Comparison of ENCODE assay signal across 8 mouse cellular contexts in the genomic region with DNA sequence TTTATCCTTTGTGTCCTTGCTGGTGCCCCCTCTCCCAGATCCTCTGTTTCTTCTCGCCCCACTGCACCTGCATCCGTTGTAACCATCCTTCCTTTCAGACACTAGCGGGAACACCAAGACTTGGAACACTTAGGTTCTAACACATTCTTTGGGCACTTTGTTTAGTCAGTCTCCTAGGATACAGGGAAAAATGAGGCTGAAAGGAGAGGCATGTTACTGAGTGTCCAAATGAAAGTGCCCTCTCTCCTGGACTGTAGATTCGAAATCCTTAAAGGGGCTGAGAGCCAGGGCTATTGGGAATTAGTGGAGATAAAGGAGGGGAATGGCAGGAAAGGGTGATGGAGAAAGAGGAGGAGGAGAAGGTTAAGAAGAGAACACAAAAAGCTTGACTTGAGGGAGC. TPM values are rescaled to one million over a fixed set of nuclear protein-coding genes. Genes with fewer than 3 reads are reported as not detected.
DNase-seq lines count a peak whose midpoint lies in the region; ATAC-seq and TF ChIP-seq lines count a peak whose summit lies in the region.

TSS of gene Usp37 (minus strand) at position 101 of the 400 bp plus-strand sequence.

- no peak for DNase-seq in layer of hippocampus, adult 8-10 months (ENCODE audit: low spot score in 2 of 2)
- no peak for DNase-seq in layer of hippocampus, adult 9-11 months
- peak; percentile 31 for DNase-seq in brain, embryonic 14.5 days (ENCODE audit: low read depth)
- no peak for DNase-seq in hindbrain, embryonic 11.5 days (ENCODE audit: low spot score)
- DNase-seq in urinary bladder, postnatal 10 days (ENCODE audit: low spot score): no peak
- no peak for DNase-seq in urinary bladder, adult 2 months (ENCODE audit: low spot score)
- DNase-seq in spleen, postnatal 14 days (ENCODE audit: low spot score in 2 of 2): no peak

- H3K4me2 ChIP-seq in hindbrain, embryonic 11.5 days (replicated peaks; ENCODE audit: low read depth, low read length): no peak within 1 kb of the TSS

- H3K4me3 ChIP-seq in hindbrain, embryonic 11.5 days (ENCODE audit: low read depth, low read length): no peak within 1 kb of the TSS

- no peak for ATAC-seq in hindbrain, embryonic 11.5 days (ENCODE audit: low FRiP score)
- no peak for ATAC-seq in megakaryocyte, adult 5-6 weeks (ENCODE audit: poor library complexity, severe bottlenecking)

- no peaks in the 10 kb centered on the region for H3K27me3 ChIP-seq in hindbrain, embryonic 11.5 days (ENCODE audit: control insufficient read depth, insufficient read depth, low read length)

- H3K4me1 ChIP-seq in hindbrain, embryonic 11.5 days (replicated peaks; ENCODE audit: control insufficient read depth, insufficient read depth, low read length): peaks cover 2% of the 10 kb centered on the region; the same call in 1 of the 2 replicates

- H3K9me3 ChIP-seq in hindbrain, embryonic 11.5 days (ENCODE audit: control insufficient read depth, low read length): no peaks in the 10 kb centered on the region

- H3K36me3 ChIP-seq in hindbrain, embryonic 11.5 days (ENCODE audit: control insufficient read depth, insufficient read depth, low read length): no peaks in the 10 kb centered on the region

- TF ChIP-seq CTCF in brain, embryonic 14.5 days (IDR thresholded peaks at IDR 0.05; ENCODE audit: borderline replicate concordance, extremely low read depth, insufficient read depth, insufficient read length): no peak

- no peak within 1 kb of the TSS for H3K9ac ChIP-seq in hindbrain, embryonic 11.5 days (ENCODE audit: low read depth, low read length)

- TF ChIP-seq POLR2A in brain, embryonic 14.5 days (IDR thresholded peaks at IDR 0.05; ENCODE audit: borderline replicate concordance, extremely low read depth, insufficient read depth, insufficient read length, poor library complexity, severe bottlenecking): no peak

- no peak within 1 kb of the TSS for H3K27ac ChIP-seq in hindbrain, embryonic 11.5 days (ENCODE audit: low read depth, low read length)

- 45% methylated on average over 4 of the region's 4 CpGs for WGBS in hindbrain, embryonic 11.5 days

RNA-seq across cellular contexts. Expression of gene Usp37, which starts in this region (rescaled TPM):
- total RNA-seq in layer of hippocampus, adult 8-10 months (2022): 10 to 100 TPM; 22.1 to 31.4 (median 24.3) TPM
- polyA plus RNA-seq in brain, embryonic 14.5 days (2012; rRNA removed): 12.0 and 15.5 TPM in 2 replicates
- polyA plus RNA-seq in hindbrain, embryonic 11.5 days (2014; fragmentation: Nextera tagmentation; extraction: Ambion mirVana): 42.3 and 45.8 TPM in 2 replicates
- total RNA-seq in megakaryocyte, adult 5-6 weeks (2015): 14.7 and 18.0 TPM in 2 replicates
- 23.0 and 26.4 TPM in 2 replicates for total RNA-seq in megakaryocyte, adult 5-6 weeks (2017)
- 5.8 and 6.5 TPM in 2 replicates for polyA plus RNA-seq in urinary bladder, adult 2 months (2012; rRNA removed)
